Mouse (Mus musculus) spleen, postnatal 36 days (tissue): ENCODE measurements at regions not wholly inside any gene's neighbourhood (a gene's known extent, or its start where the extent isn't known, plus 50 kb on each side); places are given as distances from the start of the nearest gene placed in this dataset.
"Not testable (repeated sequence)": the region's sequence is repeated elsewhere in the genome, so short reads cannot be mapped to it uniquely, and the experiment has no call there.

ENCODE experiments used
- DNase-seq, 2 experiments: peaks; one replicate each; pipeline ENCODE4 v3.0.0; 2022; ENCODE audit warnings: low spot score in 2 of 2, mixed read lengths in 1 of 2

DNA sequence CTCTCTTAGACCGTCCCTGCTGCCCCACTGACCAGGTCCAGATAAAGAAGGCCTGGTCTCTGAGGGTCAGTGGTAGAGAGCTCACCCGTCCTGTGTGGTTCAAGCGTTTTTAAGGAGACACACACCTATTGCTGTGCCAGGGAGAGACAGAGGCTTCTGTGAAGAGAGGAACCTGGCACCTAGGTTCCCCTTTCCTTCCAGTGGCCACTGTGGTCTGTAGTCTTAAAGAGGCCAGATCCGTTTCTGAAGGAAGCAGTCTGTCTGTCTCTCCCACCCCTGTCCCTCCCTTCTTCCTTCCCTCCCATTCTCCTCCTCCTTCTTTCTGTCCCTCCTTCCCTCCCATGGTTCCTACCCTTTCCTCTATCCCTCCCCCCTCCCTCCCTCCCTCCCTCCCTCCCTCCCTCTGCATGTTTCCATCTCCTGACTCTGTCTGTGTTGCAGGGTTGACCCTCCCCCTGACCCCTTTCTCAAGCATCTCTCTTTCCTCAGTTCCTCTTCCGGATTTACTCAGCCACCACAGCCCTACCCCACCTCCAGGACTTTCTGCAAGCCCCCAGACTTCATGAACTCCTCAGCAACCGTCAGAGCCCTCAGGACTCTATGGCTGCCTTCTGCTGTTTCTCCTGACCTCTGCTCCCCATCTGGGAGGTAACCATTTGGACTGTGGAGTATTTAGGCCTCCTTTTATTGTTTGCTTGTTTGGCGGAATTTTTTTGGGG is 100.1 kb upstream of the Ubl3 start:
- DNase-seq = no peak

- DNase-seq = no peak
Observed at GRCm38 (mm10) chr5:148651736-148652135, 99.1 kb upstream of the Ubl3 start.

DNA sequence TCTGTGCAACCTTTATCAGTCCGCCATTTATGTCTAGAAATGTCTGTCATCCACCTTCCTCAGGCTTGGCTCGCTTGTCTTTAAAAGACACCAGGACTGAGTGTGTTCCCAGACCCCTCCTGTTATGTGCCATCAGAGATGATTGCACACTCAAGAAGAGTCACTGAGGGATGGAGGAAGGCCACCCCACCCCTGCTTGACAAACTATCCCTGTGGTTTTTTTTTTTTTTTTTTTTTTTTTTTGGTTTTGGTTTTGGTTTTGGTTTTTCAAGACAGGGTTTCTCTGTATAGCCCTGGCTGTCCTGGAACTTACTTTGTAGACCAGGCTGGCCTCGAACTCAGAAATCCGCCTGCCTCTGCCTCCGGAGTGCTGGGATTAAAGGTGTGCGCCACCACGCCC is 97.0 kb upstream of the Ubl3 start:
- DNase-seq = not testable (repeated sequence)

- no peak for DNase-seq
Observed at GRCm38 (mm10) chr5:148649123-148649522, 96.5 kb upstream of the Ubl3 start.

DNA sequence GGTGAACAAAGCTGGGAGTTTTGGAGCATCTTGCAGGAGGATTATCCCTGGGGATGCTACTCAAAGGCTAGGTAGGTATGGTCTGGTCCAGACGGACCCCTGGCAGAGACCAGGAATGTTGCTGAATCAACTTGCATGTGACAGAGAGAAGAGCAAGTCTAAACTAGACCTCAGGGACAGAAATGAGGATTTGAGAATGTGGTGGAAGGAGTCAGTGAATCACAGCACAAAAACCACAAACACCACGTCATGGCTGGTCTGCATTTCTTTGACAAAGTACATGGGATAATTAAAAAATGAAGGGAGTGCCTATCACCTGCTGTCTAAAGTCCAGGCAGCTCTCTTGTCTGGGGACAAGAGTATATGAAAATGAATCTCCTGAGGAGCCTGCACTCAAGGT is 95.1 kb upstream of the Ubl3 start:
- DNase-seq = no peak

GRCm38 (mm10) chr5:148645772-148646171 is 93.2 kb upstream of the Ubl3 start:
- DNase-seq = no peak

- DNase-seq = no peak
Observed at GRCm38 (mm10) chr5:148645191-148645681, 92.6 kb upstream of the Ubl3 start.

DNA sequence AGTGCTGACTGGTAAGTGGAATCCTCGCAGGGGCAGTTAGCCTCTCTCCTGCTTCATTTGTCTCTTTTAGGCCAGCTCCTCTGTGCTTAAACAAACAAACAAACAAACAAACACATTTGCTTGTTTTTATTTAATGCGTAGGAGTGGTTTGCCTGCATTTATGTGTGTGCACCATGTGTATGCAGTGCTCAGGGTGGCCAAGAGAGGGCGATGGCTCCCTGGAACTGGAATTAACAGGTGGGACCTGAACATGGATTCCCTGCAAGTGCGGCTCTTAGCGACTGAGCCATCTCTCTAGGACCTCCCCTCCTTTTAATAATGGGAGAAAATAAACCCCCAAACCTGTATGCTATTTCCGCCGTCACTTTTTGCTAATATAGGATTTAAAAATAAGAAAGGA is 91.8 kb upstream of the Ubl3 start:
- no peak for DNase-seq

DNA sequence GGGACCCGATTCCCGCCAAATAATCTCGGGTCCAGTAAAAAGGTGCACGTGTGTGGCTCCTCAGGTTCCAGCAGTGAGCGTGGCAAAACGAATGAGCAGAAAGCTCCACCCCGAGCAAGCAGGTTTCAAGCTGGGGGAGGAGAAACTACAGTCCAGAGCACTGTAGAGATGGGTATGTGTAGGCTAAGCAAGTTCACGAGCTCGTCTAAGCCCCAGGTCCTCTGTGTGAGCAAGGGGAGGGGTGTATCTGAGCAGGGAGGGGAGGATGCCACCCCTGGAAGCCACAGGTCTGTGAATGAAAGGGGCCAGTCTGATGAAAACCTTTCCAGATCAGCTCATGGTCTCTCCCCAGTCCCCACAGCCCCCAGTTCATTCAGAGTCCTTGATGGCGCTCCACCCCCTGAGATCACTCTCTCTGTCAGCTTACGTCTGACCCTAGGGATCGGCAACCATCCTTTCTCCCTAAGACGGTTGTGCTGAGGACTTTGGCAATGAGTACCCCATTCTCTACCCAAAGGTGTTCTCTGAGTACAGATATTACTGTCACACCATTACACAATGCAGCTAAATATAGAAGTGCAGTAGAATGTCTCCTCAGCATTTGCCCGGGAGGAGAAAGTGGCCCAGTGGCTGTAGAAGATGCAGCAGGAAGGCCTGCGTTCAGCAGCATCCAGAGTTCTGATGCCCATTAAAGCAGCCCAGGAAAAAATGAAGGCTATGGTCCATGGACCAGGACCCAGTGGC is 89.2 kb upstream of the Ubl3 start:
- no peak for DNase-seq

GRCm38 (mm10) chr5:148640523-148640922 is 87.9 kb upstream of the Ubl3 start:
- no peak for DNase-seq

DNA sequence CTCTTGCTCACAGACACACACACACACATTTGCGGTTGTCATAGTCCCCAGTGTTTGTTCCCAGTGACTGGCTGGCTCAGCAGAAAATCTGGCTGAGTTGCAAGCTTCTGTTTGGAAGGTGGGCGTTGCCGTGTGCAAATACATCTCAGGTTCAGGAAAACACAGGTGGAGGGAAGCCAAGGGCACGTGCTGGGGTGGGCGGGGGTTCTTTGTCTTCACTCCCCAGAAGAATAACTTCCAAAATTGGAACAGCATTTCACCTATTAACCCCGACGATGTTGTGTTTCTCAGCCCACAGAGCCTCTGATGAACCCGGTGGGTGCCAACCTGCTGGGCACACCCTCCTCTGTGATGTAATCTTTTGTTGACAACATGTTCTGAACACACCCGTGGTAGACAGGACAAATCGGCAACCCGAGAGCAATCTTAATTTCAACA is 82.3 kb upstream of the Ubl3 start:
- DNase-seq = no peak

GRCm38 (mm10) chr5:148633999-148634398 is 81.4 kb upstream of the Ubl3 start:
- DNase-seq = peak; percentile 23 to 39

GRCm38 (mm10) chr5:148633331-148633730 is 80.7 kb upstream of the Ubl3 start:
- no peak for DNase-seq

GRCm38 (mm10) chr5:148632516-148633170 is 80.1 kb upstream of the Ubl3 start:
- no peak for DNase-seq

DNA sequence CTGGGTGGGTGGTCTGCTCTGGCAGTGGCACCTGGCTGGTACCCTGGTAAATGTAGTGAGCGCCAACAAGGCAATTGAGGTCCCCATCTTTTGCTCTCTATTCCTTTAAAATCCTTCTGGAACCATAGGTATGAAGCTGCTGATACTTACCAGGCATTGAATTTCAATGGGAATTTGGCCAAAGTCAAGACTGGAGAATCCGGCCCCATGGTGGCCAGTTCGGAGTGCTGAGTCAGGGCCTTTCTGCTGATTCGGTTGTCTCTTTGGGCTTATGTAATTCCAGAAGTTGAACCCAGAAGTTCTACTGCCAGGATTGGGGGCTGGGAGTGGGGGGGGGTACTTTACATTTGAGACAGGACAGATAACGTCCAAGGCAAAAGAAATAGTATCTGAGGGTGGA is 79.0 kb upstream of the Ubl3 start:
- no peak for DNase-seq

- DNase-seq = no peak
Observed at GRCm38 (mm10) chr5:148626014-148626413, 73.4 kb upstream of the Ubl3 start.

GRCm38 (mm10) chr5:148624649-148625405 is 72.2 kb upstream of the Ubl3 start:
- DNase-seq = peak in 1 of 2 experiments; percentile 26

- DNase-seq = no peak
Observed at GRCm38 (mm10) chr5:148620895-148621786, 68.6 kb upstream of the Ubl3 start.

DNA sequence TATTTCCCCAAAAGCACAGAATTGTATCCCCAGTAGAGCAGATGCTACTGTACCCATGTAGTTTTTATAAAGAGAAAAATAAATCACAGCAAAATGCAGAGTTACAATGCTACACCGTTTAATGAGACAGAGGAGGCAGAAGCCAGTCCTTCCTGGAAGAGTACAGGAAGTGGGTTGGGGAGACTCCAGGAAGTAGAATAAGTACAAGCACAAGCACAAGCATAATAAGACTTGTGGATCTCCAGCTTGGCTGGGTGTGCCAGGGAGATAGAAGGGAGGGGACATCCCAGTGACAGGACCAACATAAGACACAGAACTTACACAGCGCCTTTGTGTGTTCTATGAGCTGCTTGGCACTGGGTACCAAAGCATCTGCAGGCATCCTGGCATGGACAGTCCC is 67.3 kb upstream of the Ubl3 start:
- DNase-seq = no peak

- no peak for DNase-seq
Observed at GRCm38 (mm10) chr5:148616426-148616825, 63.8 kb upstream of the Ubl3 start.
